ENCODE assay signal across 9 mouse cellular contexts in genomic region chr5:91198620-91199019, GRCm38 (mm10). TPM values are rescaled to one million over a fixed set of nuclear protein-coding genes. Genes with fewer than 3 reads are reported as not detected.
DNase-seq lines count a peak whose midpoint lies in the region; ATAC-seq and TF ChIP-seq lines count a peak whose summit lies in the region.
"Had no signal": no experiment of that assay in that cellular context is flagged by ENCODE, and none has a peak within 500 bp of the region (broad histone marks: within the 10 kb centered on the region; RNA-seq: fewer than 3 reads in every experiment).

No protein-coding gene starts in this region.

- in situ Hi-C loops in CH12.LX (cut with MboI; ENCODE audit: low pct_ligation_motif_present, low pct_unique_long_range_greater_than_20kb, low sequenced_read_pairs): no loop called here

- peak; percentile 58 to 77; a peak in 3 of 4 replicates for TF ChIP-seq CTCF in CH12.LX (conservative IDR thresholded peaks at IDR 0.05 in 1 of 2, IDR thresholded peaks at IDR 0.05 in 1 of 2; ENCODE audit: low read depth in 2 of 2, low read length in 2 of 2)
- TF ChIP-seq CTCF in lung, adult 2 months (IDR thresholded peaks at IDR 0.05; ENCODE audit: insufficient read depth, low read length): peak; percentile 47; the same call in 1 of the 2 replicates

- ATAC-seq in frontal cortex, adult (ENCODE audit: low TSS enrichment): peak; percentile 95
- ATAC-seq in kidney, embryonic 15.5 days (replicated peaks; ENCODE audit: low FRiP score): peak; percentile 15; the same call in 1 of the 2 replicates

- no peaks in the 10 kb centered on the region for H3K79me2 ChIP-seq in CH12.LX (replicated peaks; ENCODE audit: control insufficient read depth, extremely low read depth, insufficient read depth, poor library complexity, severe bottlenecking)

- no peaks in the 10 kb centered on the region for H3K36me3 ChIP-seq in CH12.LX (replicated peaks in 1 of 2; ENCODE audit: control insufficient read depth in 1 of 2, insufficient read depth in 1 of 2, low read length in 1 of 2)
- no peaks in the 10 kb centered on the region for H3K36me3 ChIP-seq in embryonic facial prominence, embryonic 10.5 days (replicated peaks)
- H3K36me3 ChIP-seq in kidney, embryonic 15.5 days: no peaks in the 10 kb centered on the region
- H3K36me3 ChIP-seq: stomach, embryonic 15.5 days had no signal

- dilution Hi-C loops in CH12.LX (cut with MboI; ENCODE audit: extremely low pct_ligation_motif_present, extremely low pct_unique_long_range_greater_than_20kb, low sequenced_read_pairs): no loop called here

- no peak for DNase-seq in frontal cortex, postnatal 10 days (ENCODE audit: low spot score in 2 of 2)
- DNase-seq in CH12.LX (ENCODE audit: extremely low read depth): peak; percentile 43
- peak; percentile 16 for DNase-seq in embryonic facial prominence, embryonic 10.5 days (ENCODE audit: low spot score)
- DNase-seq in lung, adult 2 months: no peak
- DNase-seq in right cerebral cortex, adult 2 months (ENCODE audit: low spot score in 2 of 2): peak; percentile 39 to 41
- no peak for DNase-seq in urinary bladder, adult 18-20 months (ENCODE audit: low spot score in 2 of 2)

- peak overlapping the region; percentile 39; the same call in 1 of the 2 replicates for H3K4me2 ChIP-seq in CH12.LX (ENCODE audit: insufficient read depth, low read depth, poor library complexity, severe bottlenecking)
- no peak overlapping the region for H3K4me2 ChIP-seq in kidney, embryonic 15.5 days
- H3K4me2 ChIP-seq: stomach, embryonic 15.5 days had no signal

- WGBS in embryonic facial prominence, embryonic 10.5 days: 60% methylated on average over 7 of the region's 7 CpGs
- WGBS in kidney, embryonic 15.5 days: 42% methylated on average over 7 of the region's 7 CpGs
- 28% methylated on average over 7 of the region's 7 CpGs for WGBS in lung, adult 2 months

- no peaks in the 10 kb centered on the region; a peak in 1 of 4 replicates for H3K4me1 ChIP-seq in CH12.LX (ENCODE audit: control insufficient read depth in 1 of 2, insufficient read depth in 2 of 2)
- H3K4me1 ChIP-seq in embryonic facial prominence, embryonic 10.5 days: no peaks in the 10 kb centered on the region
- H3K4me1 ChIP-seq in kidney, embryonic 15.5 days: no peaks in the 10 kb centered on the region
- H3K4me1 ChIP-seq in lung, adult 2 months (ENCODE audit: control insufficient read depth, insufficient read depth, low read length): no peaks in the 10 kb centered on the region; the same call in 1 of the 2 replicates
- H3K4me1 ChIP-seq: stomach, embryonic 15.5 days had no signal

- no peak overlapping the region for H3K4me3 ChIP-seq in CH12.LX (replicated peaks in 1 of 3; ENCODE audit: low read depth in 2 of 3, low read length in 2 of 3, poor library complexity in 1 of 3)
- H3K4me3 ChIP-seq in embryonic facial prominence, embryonic 10.5 days: no peak overlapping the region
- H3K4me3 ChIP-seq in kidney, embryonic 15.5 days (replicated peaks): no peak overlapping the region
- H3K4me3 ChIP-seq in lung, adult 2 months (replicated peaks; ENCODE audit: extremely low read depth, low read depth, low read length): no peak overlapping the region
- H3K4me3 ChIP-seq: stomach, embryonic 15.5 days had no signal

- H3K27me3 ChIP-seq in CH12.LX (replicated peaks): no peaks in the 10 kb centered on the region
- no peaks in the 10 kb centered on the region for H3K27me3 ChIP-seq in embryonic facial prominence, embryonic 10.5 days (replicated peaks; ENCODE audit: low read depth, poor library complexity, severe bottlenecking)
- H3K27me3 ChIP-seq in kidney, embryonic 15.5 days: no peaks in the 10 kb centered on the region
- H3K27me3 ChIP-seq: stomach, embryonic 15.5 days had no signal

- TF ChIP-seq EP300 in CH12.LX (IDR thresholded peaks at IDR 0.05; ENCODE audit: low read length): no peak

- no peak overlapping the region for H3K9ac ChIP-seq in CH12.LX (ENCODE audit: insufficient read depth, low read depth)
- H3K9ac ChIP-seq in kidney, embryonic 15.5 days: no peak overlapping the region
- H3K9ac ChIP-seq: stomach, embryonic 15.5 days had no signal

- no peak overlapping the region for H3K27ac ChIP-seq in CH12.LX (ENCODE audit: insufficient read depth, low read depth)
- H3K27ac ChIP-seq in embryonic facial prominence, embryonic 10.5 days (replicated peaks): no peak overlapping the region
- no peak overlapping the region for H3K27ac ChIP-seq in kidney, embryonic 15.5 days
- H3K27ac ChIP-seq: stomach, embryonic 15.5 days had no signal

- TF ChIP-seq POLR2A in CH12.LX (IDR thresholded peaks at IDR 0.05; ENCODE audit: low read depth, low read length): no peak
- no peak for TF ChIP-seq POLR2A in lung, adult 2 months (IDR thresholded peaks at IDR 0.05; ENCODE audit: borderline replicate concordance, extremely low read depth, low read depth, low read length)

- no peaks in the 10 kb centered on the region for H3K9me3 ChIP-seq in CH12.LX (replicated peaks; ENCODE audit: low read length)
- H3K9me3 ChIP-seq in embryonic facial prominence, embryonic 10.5 days: no peaks in the 10 kb centered on the region
- H3K9me3 ChIP-seq in kidney, embryonic 15.5 days (replicated peaks): no peaks in the 10 kb centered on the region
- H3K9me3 ChIP-seq: stomach, embryonic 15.5 days had no signal

- TF ChIP-seq RAD21 in CH12.LX (IDR thresholded peaks at IDR 0.05; ENCODE audit: low read depth, low read length): peak; percentile 62

TF ChIP-seq in CH12.LX, 34 proteins besides CTCF, POLR2A, EP300 and RAD21:
- TF ChIP-seq CHD1 (IDR thresholded peaks at IDR 0.05; ENCODE audit: low read depth, low read length) (no peak), SIN3A (IDR thresholded peaks at IDR 0.05; ENCODE audit: low read length) (no peak), MAFK (IDR thresholded peaks at IDR 0.05; ENCODE audit: insufficient replicate concordance, low read length) (no peak), POLR2AphosphoS2 (IDR thresholded peaks at IDR 0.05; ENCODE audit: low read depth, low read length) (no peak), GABPA (IDR thresholded peaks at IDR 0.05; ENCODE audit: insufficient replicate concordance, low read depth, low read length) (no peak), SMC3 (IDR thresholded peaks at IDR 0.05; ENCODE audit: low read depth, low read length) (peak; percentile 76), ELF1 (IDR thresholded peaks at IDR 0.05; ENCODE audit: low read depth, low read length) (no peak), ZMIZ1 (IDR thresholded peaks at IDR 0.05; ENCODE audit: low read depth, low read length) (no peak)
TF ChIP-seq in CH12.LX: peak in this region for 1.

RNA-seq across cellular contexts. Expression of gene Areg, which starts 59.2 kb away (rescaled TPM):
- total RNA-seq in CH12.LX (2012; rRNA removed) (not detected in 2 replicates), CH12.LX (2014; rRNA removed) (not detected in 2 replicates)
- not detected in 2 replicates for polyA plus RNA-seq in CH12.LX (2012; ENCODE audit: insufficient read length, low read depth)
- polyA plus RNA-seq in embryonic facial prominence, embryonic 10.5 days (2016; fragmentation: Nextera tagmentation; extraction: Ambion mirVana): 0.16 TPM in 1 of 2 replicates, not detected in the other
- polyA plus RNA-seq in kidney, embryonic 15.5 days (2015; fragmentation: Nextera tagmentation; extraction: Ambion mirVana): not detected in 2 replicates
- 4.8 and 14.0 TPM in 2 replicates for polyA plus RNA-seq in lung, adult 2 months (2012; rRNA removed)

Comparison
In these comparisons a context has a peak if more than half of its experiments do, and no peak if none do; other contexts are left out.
1. DNase-seq: peak in CH12.LX (single experiment), embryonic facial prominence, embryonic 10.5 days (single experiment) and right cerebral cortex, adult 2 months (2 of 2); none in frontal cortex, postnatal 10 days (0 of 2), lung, adult 2 months (single experiment) and urinary bladder, adult 18-20 months (0 of 2).